Mouse (Mus musculus) thymus, postnatal 4 days (tissue): ENCODE measurements around the gene Sars.
A peak's percentile ranks its signal among the peaks of the same experiment; 100 is the strongest.

Experiments
- DNase-seq: peaks from one replicate; pipeline ENCODE4 v3.0.0; 2021

The Sars gene

DNA sequence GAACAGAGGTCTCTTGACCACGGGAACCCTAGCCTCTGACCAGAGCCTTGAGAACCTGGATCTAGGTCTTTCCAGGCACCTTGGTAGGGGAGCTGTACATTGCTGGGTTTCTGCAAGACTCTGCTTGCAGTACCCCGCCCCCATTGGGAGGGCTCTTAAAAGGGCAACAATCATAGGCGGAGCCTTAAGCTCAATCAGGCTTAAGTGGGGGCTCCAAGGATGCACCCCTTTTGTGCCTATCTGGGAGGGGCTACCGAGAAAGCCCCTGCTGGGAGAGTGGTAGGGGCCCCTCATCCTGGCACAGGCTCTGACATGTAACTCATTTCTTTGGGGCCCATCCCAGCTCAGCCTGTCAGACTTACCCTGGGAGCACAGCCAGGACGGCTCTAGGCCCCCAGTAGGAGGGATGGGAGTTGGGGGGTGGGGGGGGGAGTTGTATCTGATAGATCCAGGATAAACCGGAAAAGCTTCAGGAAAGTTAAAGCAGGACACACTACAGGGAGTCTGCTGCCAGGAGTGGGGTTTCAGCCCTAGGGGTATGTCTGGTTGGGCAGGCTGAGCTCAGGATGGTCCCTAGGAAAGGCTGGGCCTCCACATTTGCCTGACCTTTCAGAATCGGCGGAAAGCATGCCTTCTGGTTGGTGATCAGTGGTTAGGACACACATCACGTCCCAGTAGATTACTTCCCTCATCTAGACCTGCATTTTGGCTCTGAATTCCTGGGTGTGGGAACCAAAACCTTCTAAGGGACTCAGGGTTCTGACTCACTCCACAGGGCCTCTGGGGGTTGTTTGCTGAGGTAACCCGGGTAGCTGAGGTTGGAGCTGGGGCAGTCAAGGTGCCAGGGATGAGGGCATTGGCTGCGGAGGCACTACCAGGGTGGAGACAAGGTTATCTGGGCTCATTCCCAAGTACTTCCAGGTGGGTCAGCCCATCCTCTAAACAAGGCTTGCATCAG, 20.9 kb downstream of the Sars start:
- peak; percentile 71 for DNase-seq

DNA sequence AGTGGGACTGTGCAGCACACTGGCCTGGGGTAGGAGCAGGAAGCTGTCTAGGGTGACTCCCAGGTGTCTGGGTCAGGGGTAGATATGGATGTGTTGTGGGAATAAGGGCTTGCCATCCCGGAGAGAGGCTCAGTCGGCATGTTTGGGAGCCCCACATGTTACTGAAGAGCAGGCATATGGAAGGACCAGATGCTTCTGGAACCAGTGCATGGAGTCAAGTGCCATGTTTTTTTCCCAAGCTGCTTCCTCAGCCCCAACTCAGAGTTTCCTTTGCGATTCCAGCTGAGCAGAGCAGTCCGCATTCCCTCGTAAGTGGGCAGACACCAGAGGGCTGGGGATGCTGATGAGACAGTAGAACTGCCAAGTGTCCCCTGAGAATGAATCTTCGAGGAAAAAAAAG, 22.0 kb downstream of the Sars start:
- DNase-seq = no peak

DNA sequence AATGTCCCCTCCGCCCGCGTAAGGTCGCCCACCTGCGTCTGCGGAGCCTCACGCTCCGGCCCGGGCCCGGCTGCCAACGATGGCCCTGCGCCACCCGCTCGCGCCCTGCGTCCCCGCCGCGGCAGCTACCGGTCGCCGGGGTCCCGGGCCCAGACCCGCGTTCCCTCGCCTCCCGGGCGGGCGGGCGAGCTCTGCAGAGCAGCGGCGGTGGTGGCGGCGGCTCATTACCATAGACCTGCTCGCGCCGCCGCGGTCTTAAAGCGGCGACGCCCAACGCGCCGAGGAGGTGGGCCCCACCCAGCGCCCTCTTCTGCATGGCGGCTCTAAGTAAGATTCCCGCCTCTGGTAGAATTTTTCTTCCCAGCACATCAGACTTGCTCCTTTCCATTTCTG, 29.2 kb downstream of the Sars start:
- peak; percentile 91 for DNase-seq

DNA sequence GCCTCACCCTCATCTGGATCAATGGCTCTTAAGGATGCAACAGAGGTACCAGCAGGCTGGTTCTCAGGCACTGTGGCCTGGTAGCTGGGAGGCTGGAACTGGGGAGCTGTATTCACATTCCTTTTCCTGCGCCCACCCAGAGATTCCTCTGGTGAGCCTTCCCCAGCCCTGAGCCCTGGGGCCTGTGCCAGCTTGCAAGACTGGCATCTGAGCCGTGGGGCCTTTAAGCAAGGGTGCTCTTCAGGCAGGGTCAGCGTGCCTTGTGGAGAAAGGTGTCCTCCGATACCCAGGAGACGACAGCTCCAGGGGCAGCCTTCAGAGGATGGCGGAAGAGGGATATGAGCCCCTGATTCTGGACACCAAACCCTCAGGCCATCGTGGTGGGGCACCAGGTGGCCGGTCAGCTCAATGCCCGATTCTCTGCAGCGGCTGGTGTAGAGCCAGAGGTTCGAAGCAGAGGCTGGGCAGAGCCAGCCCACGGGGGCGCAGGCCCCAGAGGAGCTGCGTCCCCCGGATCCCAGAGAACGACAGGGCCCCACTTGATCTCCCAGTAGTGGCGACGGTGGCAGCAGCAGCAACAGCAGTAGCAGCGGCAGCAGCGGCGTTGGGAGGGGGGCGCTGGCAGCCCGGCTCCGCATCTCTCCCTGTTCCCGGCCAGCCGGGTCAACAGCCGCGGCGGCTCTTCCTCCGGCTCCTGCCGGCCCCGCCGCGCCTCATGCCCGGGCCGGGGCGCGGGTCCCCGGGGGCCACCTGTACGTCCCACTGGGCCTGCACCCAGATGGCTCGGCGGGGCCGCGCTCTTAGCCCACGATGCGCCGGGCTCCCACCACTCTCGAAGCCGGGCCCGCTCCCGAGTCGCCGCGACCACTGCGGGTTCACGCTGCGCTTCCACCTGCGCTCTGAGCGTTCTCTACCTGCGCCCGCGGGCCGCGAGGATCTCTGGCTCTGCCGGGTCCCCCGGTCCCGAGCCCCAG, 29.9 kb downstream of the Sars start, which contains the start of gene Celsr2:
TSS of gene Celsr2 (minus strand) at position 696 of the 974 bp plus-strand sequence.
- peak; percentile 72 for DNase-seq

DNA sequence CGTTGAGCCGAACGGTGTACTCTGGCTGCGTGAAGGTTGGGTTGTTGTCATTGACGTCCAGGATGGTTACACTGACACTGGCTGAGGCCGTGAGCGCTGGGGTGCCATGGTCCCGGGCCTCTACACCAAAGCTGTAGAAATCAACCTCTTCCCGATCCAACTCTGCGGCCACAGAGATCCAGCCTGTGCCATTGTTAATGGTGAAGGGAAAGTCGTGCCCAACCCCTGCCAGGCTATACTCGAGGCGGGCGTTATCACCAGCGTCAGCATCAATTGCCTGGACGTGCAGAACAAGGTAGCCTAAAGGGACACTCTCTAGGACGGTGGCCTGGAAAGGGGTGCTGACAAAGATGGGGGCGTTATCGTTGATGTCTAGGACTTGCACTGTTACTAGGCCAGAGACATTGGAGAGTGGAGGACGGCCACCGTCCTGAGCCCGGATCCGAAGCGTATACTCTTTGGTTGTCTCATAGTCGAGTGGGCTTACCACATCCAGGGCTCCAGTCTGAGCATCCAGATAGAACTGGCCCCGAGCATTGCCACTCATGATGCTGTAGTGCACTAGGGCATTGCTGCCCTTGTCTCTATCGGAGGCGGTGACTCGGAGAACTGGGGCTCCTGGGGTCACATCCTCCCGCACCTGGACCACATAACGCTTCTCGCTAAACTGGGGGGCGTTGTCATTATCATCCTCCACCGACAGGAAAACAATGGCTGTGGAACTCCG, 31.2 kb downstream of the Sars start:
- DNase-seq = no peak

DNA sequence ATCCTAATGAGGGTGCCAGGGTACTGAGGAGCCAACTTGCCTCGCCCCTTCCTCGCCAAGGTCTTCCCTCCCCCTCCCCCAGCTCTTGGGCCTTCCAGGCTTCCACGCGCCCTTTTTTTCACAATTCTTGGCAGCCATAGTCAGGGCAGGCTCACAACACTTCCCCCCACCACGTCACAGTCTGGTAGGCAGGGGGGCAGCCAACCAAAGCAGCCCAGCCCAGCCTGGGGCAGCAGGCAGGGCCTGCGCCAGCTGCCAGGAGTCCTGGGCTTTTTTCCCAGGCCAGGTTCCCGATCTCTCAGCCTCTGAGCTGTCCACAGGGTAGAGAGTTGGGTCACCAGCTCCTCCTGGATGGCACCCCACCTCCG, 33.3 kb downstream of the Sars start:
- DNase-seq = no peak

DNA sequence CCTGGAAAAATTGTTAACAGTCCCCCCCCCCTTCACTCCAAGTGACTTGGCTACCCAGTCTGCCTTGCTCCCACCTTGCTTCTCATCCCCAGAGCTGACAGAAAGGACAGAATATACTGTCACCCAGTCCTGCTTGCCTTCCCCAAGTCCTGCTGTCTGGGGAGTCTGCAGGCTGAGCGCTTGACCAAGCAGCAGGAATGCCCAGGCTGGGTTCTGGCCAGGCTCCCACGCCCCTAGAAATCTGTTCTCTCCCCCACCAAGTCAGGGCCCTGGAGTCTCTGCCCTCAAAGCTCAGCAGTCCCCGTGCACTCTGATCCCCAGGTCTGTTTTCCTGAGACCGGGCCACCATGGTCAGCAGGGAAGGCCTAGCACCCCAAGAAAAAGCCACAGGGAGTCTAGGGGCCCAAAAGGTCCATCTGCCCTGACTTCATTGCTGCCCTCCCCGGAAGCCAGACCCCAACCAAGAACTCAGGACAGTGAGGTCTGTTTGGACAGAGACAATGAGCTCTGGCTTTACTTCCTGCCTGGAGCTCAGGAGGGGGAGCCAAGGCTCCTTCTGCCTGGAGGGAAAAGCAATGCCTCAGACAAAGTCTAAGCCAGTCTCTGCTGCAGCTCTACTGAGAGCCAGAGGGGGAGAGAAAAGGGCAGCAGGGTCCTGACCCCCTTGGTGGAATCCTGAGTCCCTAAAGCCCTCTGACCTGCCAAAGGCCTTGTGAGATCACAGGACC, 33.8 kb downstream of the Sars start:
- no peak for DNase-seq

DNA sequence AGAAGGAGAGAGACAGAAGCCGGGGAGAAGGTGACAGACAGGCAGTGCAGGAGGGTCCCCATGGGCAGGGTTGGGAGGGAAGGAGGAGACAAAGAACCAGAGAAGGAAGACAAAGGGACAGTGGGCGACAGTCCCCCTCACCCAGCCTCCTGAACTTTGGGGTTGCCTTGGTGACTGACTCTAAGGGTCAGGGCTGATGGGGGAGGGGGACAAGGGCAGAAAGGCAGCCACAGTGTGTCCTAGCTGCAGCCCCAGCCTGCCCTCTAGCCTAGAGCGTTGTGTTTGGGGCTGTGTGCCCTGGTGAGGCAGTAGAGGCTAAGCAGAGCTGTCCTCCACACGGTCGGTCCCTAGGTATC, 34.7 kb downstream of the Sars start:
- no peak for DNase-seq

DNA sequence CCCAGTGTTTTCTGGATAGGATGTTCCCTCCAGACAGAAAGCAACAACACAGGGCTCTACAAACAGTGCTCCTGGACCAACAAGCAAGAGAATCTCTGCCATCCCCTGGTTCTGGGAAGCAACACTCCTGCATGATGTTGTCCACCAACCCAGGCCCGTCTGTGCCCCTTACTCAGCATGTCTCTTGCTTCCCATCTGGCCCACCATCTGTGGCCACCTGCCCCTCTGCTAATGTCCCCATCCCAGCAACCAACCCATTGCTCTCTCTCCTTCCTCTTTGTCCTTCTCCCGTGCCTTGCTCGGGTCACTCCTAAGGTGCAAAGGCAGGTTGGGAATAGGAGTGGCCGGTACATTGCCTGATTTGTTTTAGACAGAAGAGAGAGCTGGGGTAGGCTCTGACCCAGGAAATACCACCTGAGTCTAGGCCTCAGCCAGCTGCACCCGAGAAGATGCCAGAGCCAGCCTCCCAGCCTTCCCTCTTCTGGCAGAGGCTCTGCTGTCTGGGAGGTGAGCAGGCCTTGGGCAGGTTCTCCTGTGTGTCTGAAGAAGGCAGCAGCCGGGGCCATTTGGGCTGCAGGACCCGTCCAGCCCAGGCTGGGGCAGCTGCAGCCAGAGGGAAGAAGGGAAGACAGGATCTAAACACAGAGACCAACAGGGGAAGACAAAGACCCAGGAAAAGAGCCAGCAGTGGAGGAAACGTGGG, 35.2 kb downstream of the Sars start:
- no peak for DNase-seq

DNA sequence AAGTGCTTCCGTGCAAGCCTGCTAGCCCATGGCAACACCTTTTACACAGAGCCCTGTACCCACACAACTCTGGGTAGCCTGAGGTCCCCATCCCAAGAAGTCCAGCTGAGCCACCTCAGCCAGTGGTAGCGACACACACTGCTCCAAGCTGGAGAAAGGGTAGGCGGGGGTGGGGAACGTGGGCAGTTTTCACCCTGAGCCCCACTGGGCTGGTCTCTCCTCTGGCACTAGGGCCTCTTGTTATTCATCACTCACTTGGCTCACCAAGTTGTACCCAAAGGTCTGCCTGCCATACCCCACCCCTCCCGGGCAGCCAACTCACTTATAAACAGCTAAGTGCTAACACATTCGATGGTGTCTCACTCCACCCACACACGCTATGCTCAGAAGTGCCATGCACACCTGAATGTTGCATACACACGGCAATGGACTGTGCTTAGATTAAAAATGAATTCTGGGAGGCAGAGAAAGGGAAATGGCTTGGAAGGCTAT, 36.4 kb downstream of the Sars start:
- DNase-seq = no peak

DNA sequence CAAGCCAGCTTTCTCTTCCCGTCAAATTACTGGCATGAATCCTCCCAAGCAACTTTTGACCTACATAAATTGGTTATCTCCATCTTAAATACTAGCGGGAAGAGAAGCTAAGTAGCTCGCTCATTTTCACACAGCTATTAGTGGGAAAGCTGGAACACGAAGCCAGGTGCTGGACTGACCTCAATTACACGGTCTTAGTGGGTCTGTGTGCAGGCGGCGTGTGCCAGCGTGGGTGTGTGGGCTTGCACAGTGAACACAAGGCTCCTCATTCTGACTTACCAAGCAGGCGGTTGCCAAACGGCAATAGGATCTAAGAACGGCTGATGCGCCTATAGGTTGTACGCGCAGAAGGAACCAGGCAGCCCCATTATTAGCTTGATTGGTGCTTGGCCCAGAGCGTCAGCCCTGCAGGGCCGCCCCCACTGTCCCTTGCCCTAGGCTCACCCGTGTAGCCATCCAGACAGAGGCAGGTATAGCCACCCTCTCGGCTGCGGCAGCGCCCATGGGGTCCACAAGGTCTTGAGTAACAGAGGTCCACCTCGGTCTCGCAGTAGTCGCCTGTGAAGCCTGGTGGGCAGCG, 38.6 kb downstream of the Sars start:
- DNase-seq = no peak

DNA sequence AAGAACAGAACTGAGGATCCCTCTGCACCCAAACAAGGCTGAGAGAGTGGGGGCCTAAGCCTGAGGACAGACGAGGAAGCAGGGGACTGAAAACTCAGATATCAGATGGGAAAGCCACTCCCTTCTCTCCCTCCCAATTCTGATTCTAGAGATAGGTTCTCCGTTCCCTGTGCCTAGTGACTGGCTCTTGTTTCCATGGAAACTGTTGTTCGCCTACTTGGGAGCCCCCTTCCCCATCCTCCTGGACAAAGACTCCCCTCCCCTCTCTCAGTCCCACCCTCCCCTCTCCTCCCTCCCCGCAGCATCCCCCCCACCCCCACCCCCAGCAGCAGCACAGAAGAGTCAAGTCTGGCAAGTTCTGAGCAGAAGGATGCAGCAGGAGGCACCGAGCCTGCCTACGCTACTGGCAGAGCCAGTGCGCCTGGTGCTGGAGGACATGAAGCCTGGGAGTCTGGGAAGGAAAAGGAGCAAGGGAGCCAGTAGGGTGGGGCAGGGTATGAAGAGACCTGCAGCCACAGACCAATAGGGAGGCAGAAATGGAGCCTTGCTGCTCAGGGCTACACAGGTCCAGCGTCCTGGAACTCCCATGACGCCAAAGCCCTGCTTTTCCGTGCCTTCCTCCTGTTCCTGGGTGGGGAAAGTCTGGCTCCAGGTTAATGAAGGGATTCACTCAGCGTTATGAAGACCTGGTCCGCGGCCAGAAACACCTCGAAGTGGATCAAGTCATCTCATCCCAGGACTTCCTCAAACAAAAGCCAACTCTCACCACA, 39.3 kb downstream of the Sars start:
- DNase-seq = no peak

DNA sequence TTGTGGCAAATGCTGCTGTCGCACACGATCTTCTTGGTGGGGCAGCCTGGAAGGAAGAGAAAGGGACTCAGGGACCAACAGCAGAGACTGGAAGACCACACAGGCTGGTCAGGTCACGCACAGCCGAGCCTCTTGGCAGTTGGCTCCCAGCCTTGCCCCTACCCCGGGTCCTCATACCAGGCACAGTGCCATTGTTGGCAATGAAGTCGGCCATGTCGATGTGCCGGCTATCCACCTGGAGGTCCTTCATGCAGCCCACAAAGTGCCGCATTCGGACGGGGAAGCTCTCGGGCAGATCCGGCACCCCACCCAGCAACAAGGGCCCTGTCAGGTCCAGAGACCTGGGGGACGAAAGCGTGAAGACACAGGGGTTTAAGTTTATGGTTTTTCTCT, 42.5 kb downstream of the Sars start:
- DNase-seq = no peak

DNA sequence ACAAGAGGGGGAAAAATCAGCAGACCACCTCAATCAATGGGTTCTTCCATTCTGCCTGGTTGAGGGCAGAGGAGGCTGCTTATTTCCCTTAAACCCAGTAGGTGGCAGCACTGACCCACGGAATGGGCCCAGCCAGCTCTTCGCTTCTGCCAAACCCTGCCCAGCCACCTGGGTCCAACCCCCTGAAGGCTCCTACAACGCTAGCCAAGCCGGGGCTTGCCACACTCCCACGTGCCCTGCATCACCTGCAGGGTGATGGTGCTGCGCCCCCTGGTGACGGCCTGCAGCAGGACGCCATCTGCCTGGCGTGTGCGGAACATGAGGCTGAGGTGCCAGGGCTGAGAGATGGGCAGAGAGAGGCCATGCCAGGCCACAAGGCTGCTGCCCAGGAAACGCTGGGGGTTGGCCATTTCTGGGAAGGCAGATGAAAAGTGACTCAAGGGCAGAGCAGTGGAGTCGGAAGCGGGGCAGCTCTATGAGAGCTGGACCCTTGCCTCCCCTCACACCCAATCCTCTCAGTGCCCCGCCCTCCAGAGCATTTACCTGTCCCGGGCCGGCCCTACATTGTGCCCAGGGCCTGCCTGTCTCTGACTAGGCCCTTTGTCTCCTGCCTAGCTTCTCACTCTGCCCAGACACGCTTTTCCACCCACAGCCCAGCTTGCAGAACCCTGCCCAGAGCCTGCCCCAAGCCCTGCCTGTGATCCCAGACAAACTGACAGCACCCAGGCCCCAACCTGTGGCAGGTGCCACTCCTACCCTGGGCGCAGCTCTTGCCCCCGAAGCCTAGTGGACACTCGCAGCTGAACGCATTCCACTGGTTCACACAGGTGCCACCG, 43.1 kb downstream of the Sars start:
- peak; percentile 98 for DNase-seq

DNA sequence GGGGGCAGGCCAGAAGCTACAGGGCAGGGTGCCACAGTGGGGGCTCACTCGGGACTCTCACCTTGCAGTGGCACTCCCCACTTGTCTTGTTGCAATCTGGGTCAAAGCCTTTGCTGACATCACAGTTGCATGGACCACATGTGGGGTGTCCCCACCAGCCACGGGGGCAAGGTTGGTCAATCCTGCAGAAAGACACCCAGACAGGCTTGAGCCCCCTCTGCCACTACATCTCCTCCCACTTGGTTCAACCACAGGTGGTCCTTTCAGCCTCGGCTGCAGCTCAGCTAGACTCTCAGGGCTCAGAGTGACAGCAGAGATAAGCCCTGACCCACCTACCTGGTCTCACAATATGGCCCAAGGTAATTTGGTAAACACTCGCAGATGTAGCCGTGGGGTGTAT, 44.6 kb downstream of the Sars start:
- no peak for DNase-seq

DNA sequence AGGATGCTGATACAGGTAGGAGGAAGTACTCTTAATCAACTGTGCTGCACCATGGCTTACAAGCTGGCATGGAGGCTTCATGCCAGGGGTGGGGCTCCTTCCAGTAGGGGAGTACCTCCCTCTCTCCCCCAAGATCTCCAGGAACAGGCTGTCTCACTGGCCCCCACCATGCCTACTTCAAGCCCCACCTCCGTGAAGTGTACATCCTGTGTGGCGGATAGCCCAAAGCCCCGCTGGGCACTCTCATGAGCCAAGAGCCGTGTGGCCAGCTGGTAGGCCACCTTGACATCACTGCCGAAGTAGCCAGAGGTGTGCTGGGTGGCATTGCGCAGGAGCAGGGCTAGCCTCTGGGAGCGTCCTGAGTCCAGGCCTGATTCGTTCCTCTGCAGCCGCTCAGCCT, 46.7 kb downstream of the Sars start:
- DNase-seq = no peak

DNA sequence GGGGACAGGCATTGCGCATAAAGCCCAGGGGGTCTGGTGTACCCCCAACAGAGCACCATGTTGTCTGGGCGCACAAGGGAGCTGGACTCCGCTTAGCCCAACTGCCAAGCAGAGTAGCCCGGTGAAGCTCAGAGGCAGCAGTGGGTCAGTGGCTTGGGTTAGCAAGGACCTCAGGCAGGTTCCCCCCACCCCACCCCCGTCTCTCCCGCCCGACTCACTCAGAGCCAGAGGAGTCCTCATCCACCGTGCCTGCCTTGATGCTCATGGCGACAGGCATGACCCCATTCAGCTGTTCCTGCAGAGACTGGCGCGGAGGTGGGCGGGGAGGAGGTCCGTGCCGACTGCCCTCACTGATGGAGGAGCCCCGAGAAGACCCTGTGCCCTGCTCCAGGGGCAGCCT, 52.2 kb downstream of the Sars start:
- DNase-seq = peak; percentile 5

DNA sequence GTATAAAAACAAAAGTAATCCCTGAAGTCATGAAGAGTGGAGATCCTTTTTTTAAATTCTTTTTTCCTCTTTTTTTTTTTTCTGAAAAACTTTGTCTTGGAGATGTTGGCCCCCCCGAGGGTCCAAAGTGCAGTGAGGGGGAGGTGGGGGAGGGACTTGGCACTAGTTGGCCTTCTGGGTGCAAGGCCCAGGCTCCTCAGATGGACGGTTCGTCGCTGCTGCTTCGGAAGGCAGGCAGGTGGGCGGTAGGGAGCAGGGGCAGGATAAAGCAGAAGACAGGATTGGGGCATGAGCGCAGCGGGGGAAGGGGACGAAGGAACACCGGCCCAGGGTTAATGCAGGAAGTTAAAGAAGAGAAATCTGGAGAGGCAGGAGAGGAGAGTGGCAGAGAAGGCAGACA, 52.7 kb downstream of the Sars start:
- DNase-seq = peak; percentile 9

DNA sequence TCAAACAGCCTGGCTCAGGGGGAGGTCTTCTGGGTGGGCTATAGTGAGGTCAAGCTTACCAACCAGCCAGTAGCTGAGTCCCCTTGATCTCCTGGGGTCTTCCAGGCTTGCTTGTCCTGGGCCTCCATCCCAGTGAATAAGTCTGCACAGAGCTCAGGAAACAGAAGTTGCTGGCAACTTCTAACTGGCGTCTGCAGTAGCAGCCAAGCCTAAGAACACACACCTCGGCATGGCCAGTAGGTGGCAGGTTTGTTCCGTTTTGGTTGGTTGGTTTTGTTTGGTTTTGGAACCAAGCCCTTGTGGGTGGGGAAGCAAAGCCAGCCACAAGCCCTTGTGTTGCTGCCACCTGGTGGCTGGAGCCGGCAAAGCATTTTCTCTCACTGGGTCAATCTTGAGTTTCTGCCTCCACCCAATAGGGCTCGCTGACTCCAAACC, 55.9 kb downstream of the Sars start:
- peak; percentile 98 for DNase-seq
